Mouse (Mus musculus): ENCODE data around the gene Gm21969. TPM values are rescaled to one million over a fixed set of nuclear protein-coding genes. Genes with fewer than 3 reads are reported as not detected.

The Gm21969 gene
- polyA plus RNA-seq, 1 experiment: not detected

DNA sequence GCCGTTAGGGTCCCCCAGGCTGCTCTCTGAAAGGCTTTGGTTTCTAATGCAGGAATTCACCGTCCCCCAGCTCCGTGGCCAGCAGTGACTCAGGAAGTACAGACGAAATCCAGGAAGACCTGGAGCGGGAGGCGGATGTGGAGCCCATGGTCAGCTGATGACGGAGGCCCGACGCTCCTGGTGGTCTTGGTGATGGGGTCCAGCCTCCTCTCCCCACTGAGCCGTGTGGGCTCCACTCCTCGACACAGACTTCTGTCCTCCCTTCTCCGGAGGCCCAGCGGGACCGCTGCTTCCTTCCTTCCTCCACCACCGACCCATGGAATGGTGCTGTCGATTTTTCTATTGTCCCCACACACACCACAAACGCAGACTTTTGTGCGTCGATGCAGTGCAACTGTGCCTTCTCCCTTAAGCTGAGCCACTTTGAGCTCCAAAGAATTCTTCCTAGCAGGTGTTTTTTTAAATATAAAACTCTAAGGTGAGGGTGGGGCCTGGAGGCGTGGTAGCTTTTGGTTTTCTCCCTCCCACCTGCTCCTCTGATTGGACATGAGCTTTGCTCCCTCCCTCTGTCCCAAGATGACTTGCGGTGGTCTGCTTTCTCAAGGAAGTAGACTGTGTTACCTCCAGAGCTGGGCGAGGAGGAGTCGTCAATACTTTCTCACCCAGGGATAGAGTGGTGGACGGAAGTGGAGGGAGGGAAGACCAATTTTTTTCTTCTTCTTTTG, 13.5 kb downstream of the Gm21969 start:
- no peaks in the 10 kb centered on the region for H3K4me1 ChIP-seq (ENCODE audit: control insufficient read depth, insufficient read depth, insufficient read length, low read length)
- no peak overlapping the region for H3K27ac ChIP-seq (ENCODE audit: insufficient read depth, low read depth, low read length)
- WGBS: 62% methylated on average over 24 of the region's 24 CpGs
- peaks cover 6% of the 10 kb centered on the region for H3K36me3 ChIP-seq (ENCODE audit: control insufficient read depth, insufficient read depth, low read length)
- H3K27me3 ChIP-seq (ENCODE audit: control insufficient read depth, insufficient read depth, low read length): no peaks in the 10 kb centered on the region
- H3K4me3 ChIP-seq (ENCODE audit: low read depth, low read length): peak overlapping the region; percentile 58
- TF ChIP-seq POLR2A (IDR thresholded peaks at IDR 0.05; ENCODE audit: low read depth, low read length): no peak
- no peak for TF ChIP-seq CTCF (IDR thresholded peaks at IDR 0.05; ENCODE audit: extremely low read depth, insufficient read length, insufficient replicate concordance, low read depth, low read length)

DNA sequence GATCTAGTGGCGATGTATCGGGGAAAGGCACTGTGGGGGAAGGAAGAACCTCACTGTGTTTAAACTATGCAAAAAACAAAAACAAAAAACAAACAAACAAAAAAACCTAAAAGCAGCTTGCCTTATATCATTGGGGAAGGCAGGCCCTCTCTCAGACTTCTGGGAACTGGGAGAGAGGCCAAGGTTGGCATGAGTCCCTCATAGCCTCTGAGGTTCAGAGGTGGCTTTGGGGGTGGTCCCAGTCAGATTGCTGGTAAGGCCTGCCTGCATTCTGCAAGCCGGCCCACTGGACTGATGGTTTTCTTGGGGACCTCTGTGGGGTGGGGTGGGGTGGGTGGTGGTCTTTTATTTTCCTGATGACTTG, 14.0 kb downstream of the Gm21969 start:
- Histone ChIP-seq H3K4me3 (ENCODE audit: low read depth, low read length) (no peak overlapping the region), H3K36me3 (ENCODE audit: control insufficient read depth, insufficient read depth, low read length) (peaks cover 6% of the 10 kb centered on the region), H3K27me3 (ENCODE audit: control insufficient read depth, insufficient read depth, low read length) (no peaks in the 10 kb centered on the region), H3K27ac (ENCODE audit: insufficient read depth, low read depth, low read length) (no peak overlapping the region), H3K4me1 (ENCODE audit: control insufficient read depth, insufficient read depth, insufficient read length, low read length) (no peaks in the 10 kb centered on the region)
- 76% methylated on average over 3 of the region's 3 CpGs for WGBS
- TF ChIP-seq POLR2A (IDR thresholded peaks at IDR 0.05; ENCODE audit: low read depth, low read length) (no peak), CTCF (IDR thresholded peaks at IDR 0.05; ENCODE audit: extremely low read depth, insufficient read length, insufficient replicate concordance, low read depth, low read length) (no peak)

DNA sequence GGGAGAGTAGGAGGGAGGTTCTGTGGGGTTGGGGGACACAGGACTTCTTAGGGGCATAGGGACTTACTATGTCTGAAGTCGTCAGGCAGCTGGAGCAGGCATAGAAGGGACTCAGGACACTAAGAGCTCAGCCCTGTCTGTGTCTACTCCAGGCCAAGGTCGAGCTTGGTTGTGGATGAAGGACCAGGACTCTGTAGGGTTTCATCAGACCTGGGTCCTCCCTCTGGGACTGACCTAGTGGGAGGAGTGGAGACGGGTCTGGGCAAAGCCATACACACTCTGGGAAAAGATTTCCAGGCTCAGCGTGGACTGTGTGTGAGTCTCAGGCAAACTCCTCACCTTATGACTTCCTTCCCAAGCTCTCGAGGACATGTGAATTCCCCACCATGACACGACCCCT, 16.8 kb downstream of the Gm21969 start:
- Histone ChIP-seq H3K27me3 (ENCODE audit: control insufficient read depth, insufficient read depth, low read length) (peaks cover 10% of the 10 kb centered on the region), H3K4me1 (ENCODE audit: control insufficient read depth, insufficient read depth, insufficient read length, low read length) (peaks cover 1% of the 10 kb centered on the region; the same call in 1 of the 2 replicates), H3K27ac (ENCODE audit: insufficient read depth, low read depth, low read length) (no peak overlapping the region), H3K4me3 (ENCODE audit: low read depth, low read length) (no peak overlapping the region), H3K36me3 (ENCODE audit: control insufficient read depth, insufficient read depth, low read length) (no peaks in the 10 kb centered on the region; the same call in 1 of the 2 replicates)
- no peak for TF ChIP-seq CTCF (IDR thresholded peaks at IDR 0.05; ENCODE audit: extremely low read depth, insufficient read length, insufficient replicate concordance, low read depth, low read length)
- no peak for TF ChIP-seq POLR2A (IDR thresholded peaks at IDR 0.05; ENCODE audit: low read depth, low read length)
- WGBS: 88% methylated on average over 6 of the region's 6 CpGs

DNA sequence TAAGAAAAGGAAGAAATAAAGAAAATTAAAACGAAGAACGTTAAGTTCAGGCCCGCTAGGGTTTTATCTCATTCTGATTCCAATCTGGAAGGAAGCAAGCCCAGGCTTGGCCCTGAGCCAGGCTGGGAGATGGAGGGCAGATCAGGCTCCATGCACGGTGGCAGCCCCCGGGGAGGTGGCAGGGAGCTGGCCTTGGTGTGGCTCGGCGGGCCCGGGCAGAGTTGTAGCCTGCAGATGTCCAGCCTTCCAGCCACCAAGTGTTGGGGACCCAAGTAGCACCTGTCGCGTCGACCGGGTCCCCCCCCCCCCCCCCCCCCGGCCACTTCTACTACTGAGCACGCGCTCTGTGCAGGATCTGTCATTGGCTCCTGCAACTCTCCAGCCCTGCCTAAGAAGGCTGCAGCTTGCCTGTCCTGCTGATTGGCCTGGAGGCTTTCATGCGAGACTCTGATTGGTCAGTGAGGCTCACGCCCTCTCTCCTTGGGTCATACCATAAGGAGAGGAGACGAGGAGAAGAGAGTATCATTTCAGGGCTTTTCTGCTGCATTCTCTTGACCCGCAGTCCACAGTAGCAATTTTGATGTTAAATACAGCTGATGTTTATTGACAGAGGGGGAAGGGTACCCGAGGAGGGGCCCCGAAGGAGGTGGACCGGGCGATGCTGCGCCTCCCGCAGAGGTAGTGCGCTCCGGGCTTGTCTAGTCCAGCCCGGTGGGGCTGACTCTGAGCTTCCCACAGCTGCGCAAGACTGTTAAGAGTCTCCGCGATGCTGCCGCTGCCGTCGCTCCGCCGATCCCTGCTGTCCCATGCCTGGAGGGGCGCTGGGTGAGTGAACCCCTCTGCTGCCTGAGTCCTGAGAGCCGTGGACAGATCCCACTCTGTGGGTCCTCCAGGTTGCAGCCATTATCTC, 19.6 kb downstream of the Gm21969 start, which contains the start of gene Aldh4a1:
Gene Aldh4a1, plus strand, starts transcription at position 494 of the 910 bp plus-strand sequence.
- Histone ChIP-seq H3K27me3 (ENCODE audit: control insufficient read depth, insufficient read depth, low read length) (peaks cover 16% of the 10 kb centered on the region), H3K27ac (ENCODE audit: insufficient read depth, low read depth, low read length) (peak within 1 kb of the TSS; percentile 85), H3K36me3 (ENCODE audit: control insufficient read depth, insufficient read depth, low read length) (peaks cover 5% of the 10 kb centered on the region; the same call in 1 of the 2 replicates), H3K4me1 (ENCODE audit: control insufficient read depth, insufficient read depth, insufficient read length, low read length) (peaks cover 2% of the 10 kb centered on the region), H3K4me3 (ENCODE audit: low read depth, low read length) (peak within 1 kb of the TSS; percentile 94)
- no peak for TF ChIP-seq CTCF (IDR thresholded peaks at IDR 0.05; ENCODE audit: extremely low read depth, insufficient read length, insufficient replicate concordance, low read depth, low read length)
- peak; percentile 95 for TF ChIP-seq POLR2A (IDR thresholded peaks at IDR 0.05; ENCODE audit: low read depth, low read length)
- 0% methylated on average over 37 of the region's 38 CpGs for WGBS

DNA sequence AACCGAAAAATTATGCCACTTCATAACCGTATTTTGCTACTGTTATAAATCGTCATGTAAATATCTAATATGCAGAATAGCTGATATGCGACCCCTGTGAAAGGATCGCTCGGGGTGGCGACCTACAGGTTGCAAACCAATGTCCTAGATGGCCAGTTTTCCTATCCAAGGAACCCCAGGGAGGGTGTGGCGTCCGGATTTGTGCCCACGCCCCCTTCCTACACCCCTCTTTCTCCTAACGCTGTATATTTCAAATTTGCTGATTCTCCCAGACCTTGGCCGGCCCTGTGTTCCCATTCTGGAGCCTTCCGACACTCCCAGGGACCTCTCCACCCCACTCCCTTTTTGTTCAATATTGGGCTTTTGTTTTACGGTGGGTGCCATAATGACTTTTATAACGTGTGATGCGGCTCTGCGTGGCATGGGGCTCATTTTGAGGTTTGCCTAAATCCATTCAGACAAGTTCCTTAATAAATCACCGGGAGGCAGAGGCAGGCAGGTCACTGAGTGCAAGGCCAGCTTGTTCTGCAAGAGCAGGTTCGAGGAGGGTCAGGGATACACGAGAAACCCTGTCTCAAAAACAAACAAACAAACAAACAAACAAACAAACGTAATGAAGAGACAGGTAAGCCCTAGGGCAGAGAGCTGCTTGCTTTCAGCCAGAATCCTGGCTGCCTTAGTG, 20.6 kb downstream of the Gm21969 start:
- no peak for TF ChIP-seq POLR2A (IDR thresholded peaks at IDR 0.05; ENCODE audit: low read depth, low read length)
- no peak for TF ChIP-seq CTCF (IDR thresholded peaks at IDR 0.05; ENCODE audit: extremely low read depth, insufficient read length, insufficient replicate concordance, low read depth, low read length)

DNA sequence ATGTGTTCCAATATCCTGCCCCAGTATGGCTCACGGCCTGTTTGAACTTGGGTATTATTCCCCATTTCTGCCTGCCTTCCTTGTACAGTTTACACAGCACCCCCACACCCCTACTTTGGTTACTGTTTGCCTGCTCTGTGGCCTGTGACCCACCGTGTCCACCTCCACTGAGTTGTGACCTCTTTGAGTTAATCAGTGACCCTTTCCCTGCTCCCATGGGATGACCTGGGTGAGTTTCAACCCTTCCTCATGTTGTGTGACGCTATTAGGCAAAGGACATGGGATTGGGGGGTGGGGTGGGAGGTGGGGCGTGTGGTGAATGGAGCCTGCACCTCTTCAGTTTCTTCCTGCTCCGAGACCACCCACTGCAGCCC, 21.1 kb downstream of the Gm21969 start:
- 30% methylated on average over 5 of the region's 5 CpGs for WGBS
- TF ChIP-seq POLR2A (IDR thresholded peaks at IDR 0.05; ENCODE audit: low read depth, low read length): no peak
- TF ChIP-seq CTCF (IDR thresholded peaks at IDR 0.05; ENCODE audit: extremely low read depth, insufficient read length, insufficient replicate concordance, low read depth, low read length): no peak
- Histone ChIP-seq H3K27ac (ENCODE audit: insufficient read depth, low read depth, low read length) (peak overlapping the region; percentile 85; the same call in 1 of the 2 replicates), H3K27me3 (ENCODE audit: control insufficient read depth, insufficient read depth, low read length) (peaks cover 16% of the 10 kb centered on the region), H3K4me3 (ENCODE audit: low read depth, low read length) (peak overlapping the region; percentile 94), H3K4me1 (ENCODE audit: control insufficient read depth, insufficient read depth, insufficient read length, low read length) (peaks cover 7% of the 10 kb centered on the region), H3K36me3 (ENCODE audit: control insufficient read depth, insufficient read depth, low read length) (peaks cover 5% of the 10 kb centered on the region; the same call in 1 of the 2 replicates)

More for the DNA sequence above, 20.6 kb downstream of the Gm21969 start:
- WGBS: 10% methylated on average over 21 of the region's 21 CpGs
- peak overlapping the region; percentile 85 for H3K27ac ChIP-seq (ENCODE audit: insufficient read depth, low read depth, low read length)
- peak overlapping the region; percentile 94 for H3K4me3 ChIP-seq (ENCODE audit: low read depth, low read length)
- H3K4me1 ChIP-seq (ENCODE audit: control insufficient read depth, insufficient read depth, insufficient read length, low read length): peaks cover 7% of the 10 kb centered on the region
- H3K36me3 ChIP-seq (ENCODE audit: control insufficient read depth, insufficient read depth, low read length): peaks cover 5% of the 10 kb centered on the region; the same call in 1 of the 2 replicates
- peaks cover 16% of the 10 kb centered on the region for H3K27me3 ChIP-seq (ENCODE audit: control insufficient read depth, insufficient read depth, low read length)

Measured in small intestine, adult 2 months (tissue).